Mouse (Mus musculus) thymus, adult 2 months (tissue): ENCODE measurements around the gene Fam174b.

Source experiments
- CTCF ChIP-seq: fragments of 200-500 bp; IDR thresholded peaks from 2 replicates; pipeline ENCODE4 v1.5.1; 2012; ENCODE audit warnings: mild to moderate bottlenecking, control low read depth, low read length, moderate library complexity, borderline replicate concordance; ENCODE audit not compliant: control insufficient read depth, poor library complexity, insufficient read depth; ENCODE audit errors: extremely low read depth
- POLR2A ChIP-seq: fragments of 200-500 bp; IDR thresholded peaks from 2 replicates; pipeline ENCODE4 v1.6.1; 2012; ENCODE audit warnings: mild to moderate bottlenecking, low read length, control low read depth, moderate library complexity; ENCODE audit not compliant: control insufficient read depth, poor library complexity, insufficient read depth; ENCODE audit errors: extremely low read depth

GRCm38 (mm10) chr7:73716841-73717240 is 23.3 kb upstream of the Fam174b start:
- TF ChIP-seq POLR2A (no peak), CTCF (no peak)
